Mouse (Mus musculus): Measurements from ENCODE around the gene Wnt2b.

Gene Wnt2b

GRCm38 (mm10) chr3:104961066-104962059 is at the start of gene Wnt2b:
Gene Wnt2b, minus strand, starts transcription at chr3:104961921.
- DNase-seq (ENCODE audit: low read depth) = no peak

DNA sequence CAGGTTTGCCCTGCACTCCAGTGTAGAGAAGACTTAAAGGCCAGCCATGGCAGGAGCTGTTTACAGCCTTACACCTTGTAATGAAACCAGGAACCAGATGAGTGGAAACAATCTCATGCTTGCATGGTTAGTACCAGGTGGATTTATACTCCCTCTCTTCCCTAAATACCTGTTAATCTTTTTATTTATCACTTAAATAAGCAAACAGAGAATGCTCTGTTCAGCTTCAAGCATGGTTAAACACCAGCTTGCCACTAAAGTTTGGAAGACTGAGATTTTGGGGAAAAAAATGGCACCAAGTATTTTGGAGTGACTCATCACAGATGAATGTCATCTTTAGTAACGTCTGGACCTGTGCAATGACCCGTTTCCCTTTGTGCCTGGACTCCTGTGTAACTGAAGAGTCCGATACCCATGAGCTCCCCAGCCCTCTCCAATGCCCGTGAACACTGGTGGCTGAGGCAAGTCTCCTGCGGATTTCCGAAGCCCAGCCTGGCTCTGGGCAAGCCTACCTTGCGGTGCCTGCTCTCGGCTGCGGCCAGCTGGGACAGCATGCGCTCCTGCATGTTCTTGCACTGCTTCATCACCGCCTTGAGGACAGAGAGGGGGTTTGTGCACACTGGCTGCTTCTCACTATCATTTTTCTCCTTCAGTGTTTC is 49.1 kb upstream of the Wnt2b start:
- DNase-seq (ENCODE audit: low read depth) = no peak

DNA sequence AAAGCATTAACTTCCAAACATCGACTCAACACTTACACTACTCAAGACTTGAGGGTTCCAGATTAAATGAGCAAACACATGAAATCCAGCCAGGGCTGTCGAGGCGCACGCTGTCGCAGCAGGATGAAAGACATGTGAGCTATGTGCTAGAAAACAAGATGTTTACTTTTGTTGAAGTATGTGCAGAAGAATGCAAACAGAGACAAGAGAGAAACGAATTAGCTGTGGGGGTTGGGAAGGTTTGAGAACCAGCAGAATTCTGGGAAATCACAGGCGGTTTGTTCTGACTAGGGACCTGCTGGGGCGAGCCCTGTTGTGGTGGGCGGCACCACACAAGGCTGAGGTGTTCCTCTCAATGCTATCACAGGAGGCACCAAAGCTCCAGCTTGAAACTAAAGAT is 46.3 kb upstream of the Wnt2b start:
- DNase-seq (ENCODE audit: low read depth) = no peak

- DNase-seq (ENCODE audit: low read depth) = no peak
These were observed 44.4 kb upstream of the Wnt2b start for GRCm38 (mm10) chr3:105006101-105006500.

- no peak for DNase-seq (ENCODE audit: low read depth)
These were observed 43.9 kb upstream of the Wnt2b start for GRCm38 (mm10) chr3:105005561-105006065.

GRCm38 (mm10) chr3:105005011-105005410 is 43.3 kb upstream of the Wnt2b start:
- DNase-seq (ENCODE audit: low read depth) = no peak

- DNase-seq (ENCODE audit: low read depth) = no peak
These were observed 42.3 kb upstream of the Wnt2b start for GRCm38 (mm10) chr3:105003960-105004463.

- no peak for DNase-seq (ENCODE audit: low read depth)
These were observed 39.7 kb upstream of the Wnt2b start for GRCm38 (mm10) chr3:105001374-105001773.

DNA sequence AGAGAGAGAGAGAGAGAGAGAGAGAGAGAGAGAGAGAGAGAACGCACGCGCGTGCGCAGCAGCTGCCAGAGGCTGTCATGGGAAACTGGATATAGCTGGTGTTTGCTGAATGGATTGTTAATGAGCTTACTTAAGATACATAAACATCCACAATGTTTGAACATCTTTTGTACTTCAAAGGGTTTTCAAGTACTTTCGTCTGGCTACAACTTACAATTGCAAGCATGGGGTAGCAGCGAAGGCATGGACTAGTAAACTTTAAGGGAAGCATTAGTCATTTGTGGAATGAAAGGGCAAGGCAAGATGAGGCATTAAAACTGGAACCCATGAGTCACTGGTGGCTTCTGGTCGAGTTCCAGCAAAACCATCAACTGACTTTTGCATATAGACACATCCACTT is 38.8 kb upstream of the Wnt2b start:
- no peak for DNase-seq (ENCODE audit: low read depth)

DNA sequence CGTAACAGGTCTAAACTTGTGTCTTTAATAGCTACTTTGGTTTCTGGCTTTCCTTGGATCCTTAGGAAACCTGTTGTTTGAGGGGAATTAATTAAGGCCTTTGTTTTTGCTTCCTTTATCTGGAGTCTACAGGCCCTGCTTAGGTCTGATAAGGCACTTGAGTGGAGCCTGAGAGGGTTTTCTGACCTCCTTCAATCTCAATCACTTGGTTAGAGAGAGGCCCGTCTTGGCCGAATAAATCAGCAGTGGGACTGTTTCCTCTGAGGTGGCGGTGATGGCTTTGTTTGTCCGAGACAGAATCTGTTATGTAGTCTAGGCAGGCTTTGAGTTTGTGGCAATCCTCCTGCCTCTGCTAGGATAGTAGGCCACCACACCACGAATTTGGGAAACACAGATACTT is 35.8 kb upstream of the Wnt2b start:
- DNase-seq (ENCODE audit: low read depth) = no peak

DNA sequence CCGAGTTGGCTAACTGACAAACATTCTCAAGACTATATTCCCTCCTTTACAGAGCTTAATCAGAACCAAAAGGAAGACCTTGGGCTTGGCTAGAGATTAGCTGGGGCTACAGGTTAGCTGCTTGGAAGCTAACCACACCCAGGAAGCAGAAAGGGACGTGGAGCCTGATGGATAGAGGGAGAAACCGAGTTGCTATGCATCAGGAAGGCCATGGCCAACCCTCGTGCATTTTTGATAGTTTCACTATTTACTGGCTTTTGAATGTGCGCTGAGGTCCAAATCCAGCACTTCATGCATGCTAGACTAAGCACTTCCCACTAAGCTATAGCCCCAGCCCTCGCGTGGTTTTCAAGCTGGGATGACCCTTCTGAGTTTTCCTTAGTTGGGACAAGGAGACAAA is 34.0 kb upstream of the Wnt2b start:
- no peak for DNase-seq (ENCODE audit: low read depth)

DNA sequence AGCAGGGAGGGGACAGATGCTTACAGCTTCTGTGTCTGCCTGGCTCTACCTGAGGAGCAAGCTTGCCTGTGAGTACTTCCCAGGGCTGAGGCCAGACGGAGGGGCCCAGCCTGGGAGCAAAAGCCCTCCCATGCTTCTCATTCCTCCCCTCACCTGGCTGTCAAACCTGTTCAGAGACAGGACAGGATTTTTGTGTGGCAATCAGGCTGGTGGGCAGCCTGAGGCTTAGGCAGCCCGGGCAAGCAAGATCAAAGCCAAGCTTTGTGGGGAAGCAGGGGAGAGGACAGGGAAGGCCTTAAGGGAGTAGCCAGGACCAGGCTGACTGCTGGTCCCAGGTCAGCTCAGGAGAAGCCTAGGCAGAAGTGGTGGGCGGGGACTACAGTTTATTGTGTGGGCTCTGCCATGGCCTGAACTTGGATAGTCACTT is 32.7 kb upstream of the Wnt2b start:
- DNase-seq (ENCODE audit: low read depth) = no peak

- no peak for DNase-seq (ENCODE audit: low read depth)
These were observed 32.1 kb upstream of the Wnt2b start for GRCm38 (mm10) chr3:104993800-104994199.

- peak; percentile 79 for DNase-seq (ENCODE audit: low read depth)
These were observed 31.1 kb upstream of the Wnt2b start for GRCm38 (mm10) chr3:104992709-104993388.

DNA sequence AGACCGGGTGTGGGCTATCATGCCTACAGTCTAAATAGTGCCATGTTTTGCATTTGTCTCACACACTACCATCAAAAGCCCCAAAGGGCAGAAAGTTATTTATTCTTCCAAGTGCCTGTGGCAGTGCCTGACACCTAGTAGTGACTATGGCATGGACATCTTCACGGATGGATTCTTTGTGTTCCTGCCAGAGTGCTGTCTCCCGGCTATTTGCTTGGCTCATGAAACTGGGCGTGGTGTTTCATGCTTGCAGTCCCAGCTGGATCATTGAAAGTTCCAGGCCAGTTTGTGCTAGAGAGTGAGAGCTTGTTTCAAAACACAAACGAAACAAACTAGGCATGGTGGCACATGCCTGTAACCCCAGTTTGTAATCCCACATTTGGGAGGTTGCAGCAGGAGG is 30.0 kb upstream of the Wnt2b start:
- DNase-seq (ENCODE audit: low read depth) = no peak

DNA sequence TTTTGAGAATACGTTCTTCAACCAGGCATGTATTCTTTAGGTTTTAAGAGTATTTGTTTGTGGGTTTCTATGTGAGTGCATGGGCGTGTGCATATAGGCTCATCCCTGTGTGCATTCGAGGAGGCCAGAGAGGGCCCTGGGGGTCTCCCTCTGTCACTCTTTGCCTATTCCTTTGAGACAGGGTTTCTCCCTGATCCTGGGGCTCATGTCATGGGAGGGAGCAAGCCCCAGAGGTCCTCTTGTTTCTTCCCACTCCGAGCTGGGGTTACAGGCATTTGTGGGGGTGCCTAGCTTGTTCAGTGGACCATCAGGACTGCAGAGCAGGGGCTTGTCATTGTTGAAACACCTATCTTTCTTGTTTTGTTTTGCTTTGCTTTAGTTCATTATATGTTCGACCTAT is 26.2 kb upstream of the Wnt2b start:
- no peak for DNase-seq (ENCODE audit: low read depth)

DNA sequence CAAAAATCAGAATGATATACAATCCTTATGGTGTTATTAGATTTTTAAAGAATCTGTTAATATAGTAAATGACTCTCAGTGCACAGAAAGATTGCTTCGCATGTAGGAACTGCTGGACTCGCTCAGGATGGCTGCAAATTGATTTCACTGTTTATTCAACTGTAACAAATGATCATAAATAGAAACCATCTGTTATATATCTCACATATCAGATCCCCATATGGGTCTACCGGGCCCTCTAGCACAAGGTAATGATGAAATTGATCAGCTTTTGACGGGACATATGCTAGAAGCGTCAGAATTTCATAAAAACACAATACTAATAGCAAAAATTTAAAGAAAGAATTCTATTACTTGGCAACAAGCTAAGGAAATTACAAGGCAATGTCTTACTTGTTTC is 18.0 kb upstream of the Wnt2b start:
- no peak for DNase-seq (ENCODE audit: low read depth)

DNA sequence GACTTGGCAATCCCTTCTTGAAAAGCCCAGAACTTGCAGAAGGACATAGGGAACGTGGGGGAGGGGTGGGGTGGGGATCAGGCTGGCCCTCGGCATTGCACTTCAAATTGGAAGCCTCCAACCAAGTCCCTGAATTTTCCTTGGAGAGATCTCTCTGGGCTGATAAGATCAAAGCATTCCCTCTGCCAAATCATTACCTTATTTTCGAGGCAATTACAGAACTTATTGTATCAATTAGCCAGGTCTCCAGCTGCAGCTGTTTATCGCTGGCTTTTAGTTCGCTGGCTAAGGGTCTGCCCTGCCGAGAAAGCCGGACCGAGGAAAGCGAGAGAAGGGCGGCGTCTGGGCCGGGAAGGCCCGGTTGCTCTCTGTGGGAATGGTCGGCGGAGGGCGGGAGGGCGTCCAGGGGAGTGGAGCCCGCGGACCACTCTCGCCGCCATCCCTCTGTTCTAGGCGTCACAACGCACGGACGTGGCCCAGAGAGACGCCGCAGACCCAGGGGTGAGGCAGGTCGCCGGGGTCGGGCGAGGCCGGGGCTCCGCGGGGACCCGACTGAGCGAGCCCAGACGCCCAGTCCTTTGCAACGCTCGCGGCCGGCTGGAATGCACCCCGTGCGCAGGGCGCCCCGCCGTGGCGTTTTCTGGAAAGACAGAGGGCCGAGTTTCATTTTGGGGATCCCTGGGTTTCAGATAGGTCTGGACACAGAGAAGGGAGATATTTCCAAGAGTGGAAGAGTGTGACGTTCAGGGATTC is 6.0 kb upstream of the Wnt2b start:
- DNase-seq (ENCODE audit: low read depth) = peak; percentile 66

DNA sequence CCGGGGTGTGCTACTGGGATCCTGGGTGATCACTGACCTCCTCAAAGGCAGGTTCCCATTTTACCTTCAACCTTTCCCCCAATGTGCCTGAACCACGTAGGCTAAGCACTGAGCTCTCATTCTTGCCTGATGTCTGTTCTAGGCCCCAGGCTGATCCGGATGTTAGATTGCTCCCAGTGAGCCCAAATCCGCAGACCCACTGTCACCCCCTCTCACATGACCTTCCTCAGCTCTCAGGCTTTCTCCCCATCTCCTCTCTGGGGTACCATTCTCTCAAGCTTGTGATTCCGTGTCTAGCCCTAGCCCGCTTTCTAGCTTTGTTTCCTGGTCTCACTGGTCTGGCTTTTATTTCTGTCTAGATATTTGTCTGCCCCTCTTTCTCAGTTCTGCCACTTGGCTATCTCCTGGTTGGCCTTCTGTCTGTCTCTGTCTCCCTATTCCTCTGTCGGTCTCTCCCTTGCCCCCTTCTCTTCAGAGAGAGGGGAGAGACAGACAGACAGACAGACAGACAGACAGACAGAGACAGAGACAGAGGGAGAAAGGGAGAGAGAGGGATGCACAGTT is 4.4 kb upstream of the Wnt2b start:
- DNase-seq (ENCODE audit: low read depth) = no peak

DNA sequence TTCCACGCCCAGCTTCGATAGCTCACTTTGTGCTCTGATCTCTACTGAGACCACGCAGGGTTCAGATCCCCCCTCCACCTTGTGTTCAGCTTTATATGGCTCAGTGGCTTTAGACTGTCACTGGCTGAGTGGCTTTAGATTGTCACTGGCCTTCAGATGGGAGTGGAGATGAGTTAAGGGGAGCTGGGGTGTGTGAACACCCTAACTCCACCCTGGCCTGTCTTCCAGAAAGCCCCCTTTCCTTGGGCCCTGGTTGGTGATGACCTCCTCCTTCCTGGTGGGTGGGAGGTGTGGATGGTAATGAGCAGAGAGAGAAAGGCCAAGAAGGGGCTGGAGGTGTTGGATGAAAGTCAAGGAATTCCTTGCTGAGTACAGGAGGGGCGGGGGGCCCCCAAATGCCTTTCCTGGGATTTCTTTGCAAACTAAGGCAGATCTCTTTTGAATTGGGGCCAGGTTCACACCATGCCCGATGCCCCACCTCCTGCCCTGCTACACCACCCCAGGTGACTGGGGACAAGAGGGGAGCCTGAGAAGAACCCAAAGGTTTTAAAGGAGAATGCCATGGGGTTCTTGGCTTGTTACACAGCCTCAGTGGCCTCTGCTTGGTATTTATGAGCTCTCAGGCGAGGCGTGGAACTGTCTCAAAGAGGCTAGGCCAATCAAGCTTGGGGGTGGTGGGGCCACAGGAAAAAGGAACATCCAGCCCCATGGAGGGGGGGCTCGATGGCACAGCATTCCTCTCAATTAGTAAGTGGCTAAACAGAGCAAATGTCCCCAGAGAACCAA is 3.5 kb upstream of the Wnt2b start:
- no peak for DNase-seq (ENCODE audit: low read depth)
